Mouse (Mus musculus) megakaryocyte, embryonic 14.5 days (primary cell): Measurements from ENCODE around the gene Klra10.

ENCODE experiments used
- FLI1 ChIP-seq: IDR thresholded peaks from 2 replicates; pipeline ENCODE4 v1.6.1; 2012; ENCODE audit warnings: low read length, inconsistent platforms, mixed read lengths
- GATA1 ChIP-seq: IDR thresholded peaks from 3 replicates; pipeline ENCODE4 v1.6.1; 2012; ENCODE audit warnings: mixed read lengths, low read length, inconsistent platforms, borderline replicate concordance

DNA sequence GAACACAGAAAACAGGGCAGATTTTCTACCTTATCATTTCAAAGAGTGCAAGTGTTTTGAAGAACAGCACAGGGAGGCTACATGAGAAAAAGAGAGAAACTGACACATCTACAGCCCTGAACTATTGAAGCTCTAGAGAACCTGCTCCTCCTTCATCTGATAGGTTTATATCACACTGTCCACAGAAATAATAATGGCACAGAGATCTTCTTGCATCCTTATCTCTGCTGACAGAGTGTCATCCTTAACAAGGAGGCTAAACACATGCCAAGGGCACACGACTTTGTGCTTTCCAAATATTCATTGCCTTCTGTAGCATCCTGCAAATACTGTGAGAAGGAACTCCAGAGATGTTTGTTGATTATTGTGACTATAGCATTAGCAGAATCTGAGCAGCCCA is 45.1 kb downstream of the Klra10 start:
- TF ChIP-seq GATA1 (no peak), FLI1 (no peak)
